Mouse (Mus musculus) inflammation-experienced regulatory T-cells, adult 6 months (primary cell): ENCODE results near the gene Dsn1. TPM values are rescaled to one million over a fixed set of nuclear protein-coding genes. Genes with fewer than 3 reads are reported as not detected.
A peak's percentile ranks its signal among the peaks of the same experiment; 100 is the strongest.

Source experiments
- ATAC-seq: one replicate; pipeline ENCODE4 v1.8.0; 2017
- polyA plus RNA-seq, 3 experiments: library from polyadenylated mRNA; unstranded; fragments of 100-300 nt; shearing (Covaris generic); gene quantifications; one replicate each; pipeline ENCODE4 v1.2.1; 2017

The Dsn1 gene
- polyA plus RNA-seq, 3 experiments from 2014 or later: 10.3 to 34.2 (median 11.3) TPM

GRCm38 (mm10) chr2:157021156-157021555, 14.2 kb upstream of the Dsn1 start:
- no peak for ATAC-seq

- no peak for ATAC-seq
Observed at GRCm38 (mm10) chr2:157019228-157019627, 12.3 kb upstream of the Dsn1 start.

- no peak for ATAC-seq
Observed at GRCm38 (mm10) chr2:157016529-157017270, 9.7 kb upstream of the Dsn1 start.

GRCm38 (mm10) chr2:157012341-157012740, 5.4 kb upstream of the Dsn1 start:
- ATAC-seq: no peak

- no peak for ATAC-seq
Observed at GRCm38 (mm10) chr2:157010634-157011310, 3.8 kb upstream of the Dsn1 start.

- ATAC-seq: no peak
Observed at GRCm38 (mm10) chr2:157010121-157010520, 3.2 kb upstream of the Dsn1 start.

GRCm38 (mm10) chr2:157008509-157008908, 1.6 kb upstream of the Dsn1 start:
- no peak for ATAC-seq

- ATAC-seq: peak; percentile 29
Observed at GRCm38 (mm10) chr2:157007234-157007596, 261 bp upstream of the Dsn1 start.

GRCm38 (mm10) chr2:157002321-157002720, 4.6 kb downstream of the Dsn1 start:
- no peak for ATAC-seq

GRCm38 (mm10) chr2:156998263-156998662, 8.7 kb downstream of the Dsn1 start:
- ATAC-seq: no peak

GRCm38 (mm10) chr2:156996576-156996975, 10.4 kb downstream of the Dsn1 start:
- no peak for ATAC-seq

- peak; percentile 94 for ATAC-seq
Observed at GRCm38 (mm10) chr2:156991470-156992319, 15.3 kb downstream of the Dsn1 start, which contains the start of gene Ndrg3. TSS of gene Ndrg3 (minus strand) at chr2:156992056.

- ATAC-seq: no peak
Observed at GRCm38 (mm10) chr2:156990727-156991431, 16.1 kb downstream of the Dsn1 start.

GRCm38 (mm10) chr2:156987316-156987715, 19.6 kb downstream of the Dsn1 start:
- ATAC-seq: no peak

GRCm38 (mm10) chr2:156982864-156983263, 24.1 kb downstream of the Dsn1 start:
- ATAC-seq: no peak

- no peak for ATAC-seq
Observed at GRCm38 (mm10) chr2:156981291-156981690, 25.7 kb downstream of the Dsn1 start.

- ATAC-seq: no peak
Observed at GRCm38 (mm10) chr2:156980059-156980458, 26.9 kb downstream of the Dsn1 start.

- no peak for ATAC-seq
Observed at GRCm38 (mm10) chr2:156976711-156977110, 30.2 kb downstream of the Dsn1 start.

GRCm38 (mm10) chr2:156974967-156975366, 32.0 kb downstream of the Dsn1 start:
- ATAC-seq: peak; percentile 64

GRCm38 (mm10) chr2:156973316-156974100, 33.4 kb downstream of the Dsn1 start:
- ATAC-seq: no peak

- ATAC-seq: peak; percentile 53
Observed at GRCm38 (mm10) chr2:156970253-156970652, 36.7 kb downstream of the Dsn1 start.

- ATAC-seq: no peak
Observed at GRCm38 (mm10) chr2:156968501-156968900, 38.5 kb downstream of the Dsn1 start.
